Mouse (Mus musculus) urinary bladder, adult 2 months (tissue): Measurements from ENCODE around the gene Pop5. TPM values are rescaled to one million over a fixed set of nuclear protein-coding genes. Genes with fewer than 3 reads are reported as not detected.

Experiments
- DNase-seq: peaks from one replicate; pipeline ENCODE4 v3.0.0; 2022; ENCODE audit warnings: low spot score
- polyA plus RNA-seq: library from polyadenylated mRNA; depleted of rRNA; stranded (reverse); fragments of >200 nt; gene quantifications from 2 replicates; pipeline ENCODE4 v1.2.3, GENCODE M21; 2012

The Pop5 gene
- polyA plus RNA-seq, 1 experiment: 63.5 TPM

GRCm38 (mm10) chr5:115262502-115263291 lies 27.1 kb downstream of the Pop5 start:
- no peak for DNase-seq

DNA sequence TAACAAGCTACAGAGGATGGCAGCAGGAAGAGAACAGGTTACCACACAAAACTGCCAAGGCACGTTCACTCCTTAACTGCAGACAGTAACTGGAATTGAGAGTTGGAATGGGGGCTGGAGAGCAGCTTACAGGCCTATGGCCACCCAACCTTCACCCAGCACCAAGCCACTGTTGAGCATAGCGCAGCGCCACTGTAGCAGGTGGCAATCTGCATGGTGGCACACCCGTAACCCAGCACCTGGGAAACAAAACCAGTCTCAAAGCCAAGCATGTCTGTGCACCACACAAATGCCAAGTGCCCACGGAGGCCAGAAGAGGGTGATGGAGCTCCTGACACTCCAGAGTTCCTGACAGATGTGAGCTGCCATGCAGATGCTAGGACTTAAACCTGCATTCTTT lies 30.7 kb downstream of the Pop5 start:
- DNase-seq: no peak

GRCm38 (mm10) chr5:115266787-115267468 lies 31.3 kb downstream of the Pop5 start:
- no peak for DNase-seq

DNA sequence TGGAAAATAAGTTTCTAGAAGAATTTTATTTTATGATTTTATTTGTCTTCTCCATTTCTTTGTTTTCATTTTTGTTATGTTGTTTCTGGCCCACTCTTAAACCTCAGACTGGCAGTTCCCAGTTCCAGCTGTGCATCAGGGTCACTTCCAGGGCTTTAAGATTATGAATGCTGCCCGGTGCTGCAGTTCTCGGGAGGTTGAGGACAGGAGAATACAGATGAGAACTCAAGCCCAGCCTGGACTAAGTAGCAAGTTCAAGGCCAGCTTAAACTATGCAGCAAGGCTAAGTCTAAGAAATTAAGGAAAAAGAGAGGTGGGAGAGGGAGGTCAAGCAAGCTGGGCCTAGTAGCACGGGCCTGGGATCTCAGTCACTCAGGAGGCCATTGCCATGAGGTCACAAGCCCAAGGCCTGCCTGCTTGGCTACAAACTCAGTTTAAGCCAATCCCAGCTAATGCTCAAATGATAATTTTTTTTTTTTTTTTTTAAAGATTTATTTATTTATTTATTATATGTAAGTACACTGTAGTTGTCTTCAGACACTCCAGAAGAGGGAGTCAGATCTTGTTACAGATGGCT lies 31.9 kb downstream of the Pop5 start:
- no peak for DNase-seq

DNA sequence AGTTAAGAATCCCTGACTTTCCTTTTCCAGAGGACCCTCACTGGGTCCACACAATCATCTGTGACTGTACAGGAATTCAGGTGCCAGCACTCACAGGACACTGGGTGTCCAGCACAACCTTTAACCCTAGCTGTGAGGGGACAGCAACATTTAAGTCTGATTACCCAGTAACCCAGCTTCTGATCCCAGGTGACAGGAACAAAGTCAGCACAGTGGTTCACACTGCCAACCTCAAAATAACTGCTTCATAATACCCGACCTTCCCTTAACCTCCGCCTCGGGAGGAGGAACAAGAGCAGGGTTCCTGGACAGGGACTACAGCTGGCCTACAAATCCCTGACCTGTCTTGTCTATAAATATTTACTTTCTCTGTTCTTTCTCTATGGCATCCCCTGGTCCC lies 32.6 kb downstream of the Pop5 start:
- DNase-seq: no peak

GRCm38 (mm10) chr5:115269969-115270368 lies 34.3 kb downstream of the Pop5 start:
- DNase-seq: no peak

- peak; percentile 54 for DNase-seq
Measured at GRCm38 (mm10) chr5:115271931-115272811, 36.5 kb downstream of the Pop5 start.

GRCm38 (mm10) chr5:115272812-115273548 lies 37.3 kb downstream of the Pop5 start, which contains the start of gene Rnf10:
Gene Rnf10 (minus strand): TSS chr5:115272898.
- DNase-seq: peak; percentile 95

DNA sequence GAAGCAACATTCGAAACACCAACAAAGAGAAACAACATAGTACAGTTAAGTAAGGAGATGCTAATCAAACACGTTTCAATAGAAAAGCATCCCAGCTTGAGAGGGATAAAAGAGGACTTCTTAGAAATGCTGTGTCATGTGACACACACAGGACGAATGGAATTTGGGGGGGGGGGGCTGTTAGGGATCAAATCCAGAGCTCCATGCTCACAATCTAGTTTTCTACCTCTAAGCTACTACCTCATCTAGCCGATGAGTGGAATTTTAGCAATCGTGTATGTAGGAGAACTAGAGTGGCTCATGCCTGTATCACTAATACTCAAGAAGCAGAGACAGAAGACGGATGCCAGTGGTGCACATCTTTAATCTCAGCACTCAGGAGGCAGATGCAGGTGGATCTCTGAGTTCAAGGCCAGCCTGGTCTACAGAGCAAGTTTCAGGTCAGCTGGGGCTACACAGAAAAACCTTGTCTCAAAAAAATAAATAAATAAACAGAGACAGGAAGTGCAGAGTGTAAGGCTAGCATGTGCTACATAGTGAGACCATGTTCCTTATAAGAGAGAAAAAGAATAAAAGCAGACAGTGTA lies 38.0 kb downstream of the Pop5 start:
- no peak for DNase-seq

GRCm38 (mm10) chr5:115274353-115274752 lies 38.7 kb downstream of the Pop5 start:
- no peak for DNase-seq

- no peak for DNase-seq
Measured at GRCm38 (mm10) chr5:115274771-115275170, 39.1 kb downstream of the Pop5 start.

DNA sequence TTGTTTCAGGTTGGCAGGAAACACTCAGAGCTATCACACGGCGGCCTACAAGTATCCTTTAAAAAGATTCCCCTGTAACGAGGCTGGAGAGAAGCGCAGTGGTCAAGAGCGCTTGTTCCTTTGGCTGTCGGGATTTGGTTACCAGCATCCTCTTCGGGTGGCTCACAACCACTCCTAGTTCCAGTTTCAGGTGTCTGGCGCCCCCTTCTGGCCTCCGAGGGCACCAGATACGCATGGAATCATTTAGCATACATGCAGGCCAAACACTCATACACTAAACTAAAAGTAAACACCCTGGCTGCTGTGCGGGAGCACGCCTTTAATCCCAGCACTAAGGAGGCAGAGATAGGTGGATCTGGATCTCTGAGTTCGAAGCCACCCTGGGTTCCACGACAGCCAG lies 40.4 kb downstream of the Pop5 start:
- DNase-seq: no peak

DNA sequence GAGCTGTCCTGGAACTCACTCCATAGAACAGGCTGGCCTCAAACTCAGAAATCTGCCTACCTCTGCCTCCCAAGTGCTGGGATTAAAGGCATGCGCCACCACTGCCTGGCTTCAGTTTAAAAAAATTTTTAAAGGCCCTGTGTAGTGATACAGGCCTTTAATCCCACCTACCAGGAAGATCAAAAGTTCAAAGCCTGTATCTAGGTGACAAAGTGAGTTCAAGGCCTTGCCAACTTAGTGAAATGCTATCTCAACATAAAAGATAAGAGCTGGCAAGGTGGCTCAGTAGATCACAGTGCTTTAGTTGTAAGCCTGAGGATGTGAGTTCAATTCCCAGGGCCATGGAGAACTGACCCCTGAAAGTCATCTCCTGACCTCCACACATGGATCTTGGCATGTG lies 42.4 kb downstream of the Pop5 start:
- DNase-seq: no peak

GRCm38 (mm10) chr5:115278785-115279184 lies 43.1 kb downstream of the Pop5 start:
- DNase-seq: no peak

DNA sequence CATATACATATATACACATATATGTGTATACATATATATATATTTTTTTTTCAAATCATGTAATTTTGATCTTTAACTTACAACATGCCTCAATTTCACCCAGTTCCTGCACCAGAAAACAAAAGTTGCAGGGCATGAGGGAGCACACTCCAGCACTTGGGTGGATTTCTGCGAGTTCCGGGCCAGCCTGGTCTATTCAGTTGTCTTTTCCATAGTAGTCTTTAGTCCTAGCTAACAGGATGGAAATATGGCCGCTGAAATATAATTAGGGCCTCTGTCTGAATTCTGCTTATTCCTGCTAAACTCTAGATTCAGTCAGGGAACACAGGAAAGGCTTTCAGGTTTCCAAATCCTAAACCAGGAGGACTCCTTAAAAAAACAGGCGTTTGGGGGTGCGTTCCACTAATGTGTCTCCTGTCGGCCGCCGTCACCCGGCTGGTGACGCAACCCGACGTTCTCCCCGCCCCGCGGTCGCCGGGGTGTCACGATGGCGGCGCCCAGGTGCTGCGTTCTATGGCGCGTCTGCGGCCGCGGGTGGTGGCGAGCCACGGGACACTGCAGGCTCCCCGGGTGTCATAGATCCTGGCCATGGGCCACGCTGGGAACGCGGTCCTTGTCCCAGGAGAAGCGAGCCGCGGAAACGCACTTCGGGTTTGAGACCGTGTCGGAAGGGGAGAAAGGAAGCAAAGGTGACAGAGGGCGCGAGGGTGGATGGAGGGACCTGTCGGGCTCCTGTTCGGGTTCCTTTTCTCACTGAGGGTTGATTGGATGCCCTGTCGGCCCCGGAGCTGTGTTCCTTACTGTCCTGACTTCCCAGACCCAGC lies 43.8 kb downstream of the Pop5 start, which contains the start of gene Coq5:
Gene Coq5, plus strand, starts transcription at position 441 of the 824 bp plus-strand sequence.
- DNase-seq: peak; percentile 84

DNA sequence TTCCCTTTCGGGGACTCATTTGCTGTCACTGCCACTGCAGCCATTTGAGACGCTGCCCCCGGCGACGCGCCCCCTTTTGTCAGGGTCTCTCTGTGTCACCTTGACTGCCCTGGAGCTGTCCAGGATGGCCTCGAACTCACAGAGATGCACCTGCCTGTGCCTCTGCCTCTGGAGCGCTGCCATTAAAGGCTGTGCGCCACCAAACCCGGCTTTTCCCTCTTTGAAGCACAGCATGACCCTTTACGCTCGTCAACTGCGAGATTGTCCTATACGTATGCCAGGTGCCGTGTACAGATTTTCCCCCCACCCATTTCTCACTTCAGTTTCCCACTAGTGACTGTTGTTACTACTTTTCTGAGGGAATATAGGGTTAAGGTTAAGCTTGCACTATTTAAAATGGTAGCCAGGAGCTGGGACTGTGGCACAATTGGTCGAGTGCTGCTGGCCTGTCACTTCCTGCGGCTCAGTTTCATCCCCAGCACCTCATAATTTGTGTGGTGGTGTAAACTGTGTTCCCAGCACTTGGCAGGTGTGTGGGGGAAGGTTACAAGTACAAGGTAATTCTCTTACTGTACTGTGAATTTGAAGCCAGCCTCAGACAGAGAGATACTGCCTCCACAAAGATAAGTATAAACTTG lies 44.5 kb downstream of the Pop5 start:
- DNase-seq: no peak

GRCm38 (mm10) chr5:115284735-115285134 lies 49.1 kb downstream of the Pop5 start:
- no peak for DNase-seq

- no peak for DNase-seq
Measured at GRCm38 (mm10) chr5:115294173-115294572, 58.5 kb downstream of the Pop5 start.
